Mouse (Mus musculus): Measurements from ENCODE around the gene Atp8b4.

DNA sequence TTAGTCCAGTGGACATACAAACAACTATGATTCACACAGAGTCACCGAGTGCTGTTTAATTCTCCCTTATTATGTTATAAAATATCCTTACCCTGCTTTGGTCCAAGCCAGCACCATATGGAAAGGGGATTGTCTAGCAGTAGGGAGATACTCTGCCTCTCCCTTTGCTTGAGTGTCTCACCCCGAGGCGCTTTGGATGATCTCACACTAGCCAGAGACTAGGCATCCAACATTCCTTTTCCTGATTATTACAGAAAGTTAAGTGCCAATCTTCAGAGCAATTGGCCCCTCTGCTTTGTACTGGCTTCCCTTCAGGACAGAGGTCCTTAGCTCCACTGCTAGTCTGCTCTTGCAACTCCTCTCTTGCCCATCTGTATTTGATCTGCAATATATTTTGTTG lies 226.2 kb downstream of the Atp8b4 start:
- TF ChIP-seq CTCF (conservative IDR thresholded peaks at IDR 0.05; ENCODE audit: insufficient read depth, insufficient read length, low read depth, low read length): no peak
- TF ChIP-seq POLR2A (IDR thresholded peaks at IDR 0.05; ENCODE audit: low read depth, low read length): no peak

All from kidney, adult 2 months (tissue).